Mouse (Mus musculus) lung, postnatal 14 days (tissue): ENCODE measurements around the gene Btbd6.

Experiments
- DNase-seq: peaks from one replicate; pipeline ENCODE4 v3.0.0; 2021

The Btbd6 gene

GRCm38 (mm10) chr12:112976371-112977073 lies at the start of gene Btbd6:
Gene Btbd6 (plus strand): TSS chr12:112976482.
- DNase-seq, result peak; percentile 87

GRCm38 (mm10) chr12:112927265-112927664 lies 49.0 kb upstream of the Btbd6 start:
- DNase-seq, result no peak

GRCm38 (mm10) chr12:112928401-112929241 lies 47.7 kb upstream of the Btbd6 start:
- DNase-seq, result peak; percentile 43

- DNase-seq, result peak; percentile 69
Observed at GRCm38 (mm10) chr12:112929562-112930352, 46.5 kb upstream of the Btbd6 start, which contains the start of gene Jag2. Gene Jag2 (minus strand): TSS chr12:112929776.

GRCm38 (mm10) chr12:112932647-112933046 lies 43.6 kb upstream of the Btbd6 start:
- no peak for DNase-seq

GRCm38 (mm10) chr12:112937906-112938305 lies 38.4 kb upstream of the Btbd6 start:
- no peak for DNase-seq

- DNase-seq, result no peak
Observed at GRCm38 (mm10) chr12:112938366-112938765, 37.9 kb upstream of the Btbd6 start.

- DNase-seq, result no peak
Observed at GRCm38 (mm10) chr12:112938873-112939565, 37.3 kb upstream of the Btbd6 start.

- no peak for DNase-seq
Observed at GRCm38 (mm10) chr12:112940238-112940637, 36.0 kb upstream of the Btbd6 start.

GRCm38 (mm10) chr12:112940710-112941109 lies 35.6 kb upstream of the Btbd6 start:
- DNase-seq, result no peak

GRCm38 (mm10) chr12:112941156-112941775 lies 35.0 kb upstream of the Btbd6 start:
- no peak for DNase-seq

- peak; percentile 82 for DNase-seq
Observed at GRCm38 (mm10) chr12:112941776-112942713, 34.2 kb upstream of the Btbd6 start, which contains the start of gene Nudt14. Gene Nudt14 (minus strand): TSS chr12:112942124.

- DNase-seq, result no peak
Observed at GRCm38 (mm10) chr12:112943669-112944068, 32.6 kb upstream of the Btbd6 start.

GRCm38 (mm10) chr12:112947307-112947706 lies 29.0 kb upstream of the Btbd6 start:
- DNase-seq, result peak; percentile 49

GRCm38 (mm10) chr12:112950040-112950760 lies 26.1 kb upstream of the Btbd6 start:
- DNase-seq, result peak; percentile 88

GRCm38 (mm10) chr12:112950761-112951129 lies 25.5 kb upstream of the Btbd6 start:
- no peak for DNase-seq

GRCm38 (mm10) chr12:112951150-112951842 lies 25.0 kb upstream of the Btbd6 start:
- no peak for DNase-seq

GRCm38 (mm10) chr12:112952433-112952832 lies 23.8 kb upstream of the Btbd6 start:
- DNase-seq, result peak; percentile 71

- no peak for DNase-seq
Observed at GRCm38 (mm10) chr12:112952926-112953565, 23.2 kb upstream of the Btbd6 start.
